Mouse (Mus musculus): ENCODE results near the gene Bace2. TPM values are rescaled to one million over a fixed set of nuclear protein-coding genes. Genes with fewer than 3 reads are reported as not detected.
A peak's percentile ranks its signal among the peaks of the same experiment; 100 is the strongest.

Bace2 gene
- polyA plus RNA-seq, 1 experiment from 2014 or later: 4.8 TPM

DNA sequence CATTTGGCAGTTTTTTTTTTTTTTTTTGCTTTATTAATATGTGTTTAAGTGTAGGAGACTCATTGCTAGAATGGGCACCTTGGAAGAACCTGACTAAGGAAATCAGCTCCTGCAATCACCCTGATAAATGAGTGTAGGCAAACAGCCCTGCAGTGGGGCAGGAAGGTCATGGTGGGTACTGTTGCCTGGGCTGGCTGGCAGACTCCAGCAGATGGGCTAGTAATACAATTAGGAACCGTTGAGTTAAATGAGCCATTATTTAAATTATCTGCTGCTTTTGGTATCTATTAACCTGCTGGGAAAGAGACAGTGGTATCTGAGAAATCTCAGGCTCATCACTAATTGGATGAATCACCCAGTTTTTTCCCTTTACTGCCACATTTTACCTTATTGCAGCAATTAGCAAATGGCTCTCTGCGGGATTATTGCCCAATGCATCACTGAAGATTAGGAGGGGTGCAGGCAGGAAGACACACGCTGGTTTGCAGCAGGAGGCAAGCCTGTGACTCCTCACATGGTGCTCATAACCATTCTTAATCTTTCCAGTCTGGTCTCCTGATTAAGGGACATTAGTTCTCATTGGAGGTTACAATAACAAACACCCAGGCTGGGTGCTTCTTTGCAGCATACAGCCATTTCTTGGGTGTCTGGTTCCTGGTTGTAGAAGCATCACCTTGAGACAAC, 35.3 kb downstream of the Bace2 start:
- no peaks in the 10 kb centered on the region for H3K9me3 ChIP-seq (ENCODE audit: control insufficient read depth, low read length)
- H3K27me3 ChIP-seq (ENCODE audit: control insufficient read depth, insufficient read depth, low read length): no peaks in the 10 kb centered on the region
- H3K4me1 ChIP-seq (ENCODE audit: control insufficient read depth, insufficient read depth, low read length): no peaks in the 10 kb centered on the region
- no peak for DNase-seq
- H3K27ac ChIP-seq (replicated peaks; ENCODE audit: low read depth, low read length): no peak overlapping the region
- no peak overlapping the region for H3K4me3 ChIP-seq (replicated peaks; ENCODE audit: low read depth, low read length)
- no peak overlapping the region for H3K4me2 ChIP-seq (ENCODE audit: low read length)
- ATAC-seq (ENCODE audit: low FRiP score, low TSS enrichment): no peak
- H3K9ac ChIP-seq (replicated peaks; ENCODE audit: low read length): no peak overlapping the region
- H3K36me3 ChIP-seq (ENCODE audit: control insufficient read depth, insufficient read depth, low read length): no peaks in the 10 kb centered on the region
- WGBS: 61% methylated on average over 3 of the region's 3 CpGs

DNA sequence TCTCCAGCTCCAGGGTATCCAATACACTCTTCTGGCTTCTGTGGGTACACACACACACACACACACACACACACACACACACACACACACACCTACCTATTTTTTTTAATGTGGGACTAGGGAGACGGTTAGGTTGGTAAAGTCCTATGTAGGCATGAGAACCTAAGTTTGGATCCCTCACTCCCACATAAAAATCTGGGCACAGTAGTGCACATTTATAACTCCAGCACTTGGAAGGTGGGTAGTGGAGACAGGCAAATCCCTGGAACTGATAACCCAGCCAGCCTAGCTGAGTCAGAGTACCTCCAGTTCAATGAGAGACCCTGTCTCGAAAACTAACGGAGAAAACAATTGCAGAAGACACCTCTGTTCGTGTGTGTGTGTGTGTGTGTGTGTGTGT, 39.9 kb downstream of the Bace2 start:
- no peaks in the 10 kb centered on the region for H3K27me3 ChIP-seq (ENCODE audit: control insufficient read depth, insufficient read depth, low read length)
- no peak overlapping the region for H3K9ac ChIP-seq (replicated peaks; ENCODE audit: low read length)
- ATAC-seq (ENCODE audit: low FRiP score, low TSS enrichment) (no peak), DNase-seq (no peak)
- no peak overlapping the region for H3K27ac ChIP-seq (replicated peaks; ENCODE audit: low read depth, low read length)
- 91% methylated on average over 4 of the region's 4 CpGs for WGBS
- no peaks in the 10 kb centered on the region for H3K4me1 ChIP-seq (ENCODE audit: control insufficient read depth, insufficient read depth, low read length)
- H3K4me2 ChIP-seq (ENCODE audit: low read length): no peak overlapping the region
- H3K36me3 ChIP-seq (ENCODE audit: control insufficient read depth, insufficient read depth, low read length): no peaks in the 10 kb centered on the region
- H3K4me3 ChIP-seq (replicated peaks; ENCODE audit: low read depth, low read length): no peak overlapping the region
- H3K9me3 ChIP-seq (ENCODE audit: control insufficient read depth, low read length): no peaks in the 10 kb centered on the region

DNA sequence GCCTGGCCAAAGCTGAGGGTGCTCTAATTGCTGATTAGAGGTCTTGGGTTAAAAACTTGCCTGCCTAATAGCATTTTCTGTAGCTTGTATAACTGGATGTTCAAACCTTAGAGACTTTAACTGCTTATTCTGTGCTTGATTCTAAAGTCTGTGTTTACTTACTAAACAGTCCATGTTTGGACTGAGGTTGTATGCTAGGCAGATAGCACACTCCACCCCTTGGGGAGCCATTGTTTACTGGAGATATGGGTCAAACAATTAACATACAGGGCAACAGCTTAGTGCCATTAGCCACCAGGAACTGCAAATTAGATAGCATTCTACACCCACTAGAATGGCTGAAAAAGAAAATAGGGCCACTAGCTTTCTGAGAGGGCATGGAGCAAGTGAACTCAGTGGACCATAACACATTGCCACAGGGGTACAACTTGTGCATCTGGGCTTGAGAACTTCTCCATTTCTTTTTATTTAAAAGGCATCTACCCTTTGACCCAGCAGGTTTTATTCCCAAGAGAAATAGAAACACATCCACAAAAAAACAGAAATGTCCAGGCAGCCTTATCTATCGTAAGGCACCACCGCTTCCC, 41.5 kb downstream of the Bace2 start:
- H3K9ac ChIP-seq (replicated peaks; ENCODE audit: low read length): no peak overlapping the region
- no peaks in the 10 kb centered on the region for H3K27me3 ChIP-seq (ENCODE audit: control insufficient read depth, insufficient read depth, low read length)
- DNase-seq (no peak), ATAC-seq (ENCODE audit: low FRiP score, low TSS enrichment) (no peak)
- no peak overlapping the region for H3K4me2 ChIP-seq (ENCODE audit: low read length)
- no peak overlapping the region for H3K4me3 ChIP-seq (replicated peaks; ENCODE audit: low read depth, low read length)
- H3K27ac ChIP-seq (replicated peaks; ENCODE audit: low read depth, low read length): no peak overlapping the region
- no peaks in the 10 kb centered on the region for H3K9me3 ChIP-seq (ENCODE audit: control insufficient read depth, low read length)
- H3K4me1 ChIP-seq (ENCODE audit: control insufficient read depth, insufficient read depth, low read length): no peaks in the 10 kb centered on the region
- no peaks in the 10 kb centered on the region for H3K36me3 ChIP-seq (ENCODE audit: control insufficient read depth, insufficient read depth, low read length)
- WGBS: 92% methylated on average over 2 of the region's 2 CpGs

GRCm38 (mm10) chr16:97399991-97400390, 43.4 kb downstream of the Bace2 start:
- Histone ChIP-seq H3K36me3 (ENCODE audit: control insufficient read depth, insufficient read depth, low read length) (no peaks in the 10 kb centered on the region), H3K27ac (replicated peaks; ENCODE audit: low read depth, low read length) (no peak overlapping the region), H3K4me2 (ENCODE audit: low read length) (no peak overlapping the region), H3K9me3 (ENCODE audit: control insufficient read depth, low read length) (no peaks in the 10 kb centered on the region), H3K27me3 (ENCODE audit: control insufficient read depth, insufficient read depth, low read length) (no peaks in the 10 kb centered on the region), H3K4me1 (ENCODE audit: control insufficient read depth, insufficient read depth, low read length) (no peaks in the 10 kb centered on the region), H3K9ac (replicated peaks; ENCODE audit: low read length) (no peak overlapping the region), H3K4me3 (replicated peaks; ENCODE audit: low read depth, low read length) (no peak overlapping the region)
- DNase-seq (no peak), ATAC-seq (ENCODE audit: low FRiP score, low TSS enrichment) (no peak)
- 93% methylated on average over 4 of the region's 4 CpGs for WGBS

GRCm38 (mm10) chr16:97401741-97402140, 45.2 kb downstream of the Bace2 start:
- H3K4me3 ChIP-seq (replicated peaks; ENCODE audit: low read depth, low read length): no peak overlapping the region
- no peak overlapping the region for H3K4me2 ChIP-seq (ENCODE audit: low read length)
- H3K27ac ChIP-seq (replicated peaks; ENCODE audit: low read depth, low read length): no peak overlapping the region
- no peaks in the 10 kb centered on the region for H3K4me1 ChIP-seq (ENCODE audit: control insufficient read depth, insufficient read depth, low read length)
- ATAC-seq (ENCODE audit: low FRiP score, low TSS enrichment): no peak
- no peak for DNase-seq
- H3K36me3 ChIP-seq (ENCODE audit: control insufficient read depth, insufficient read depth, low read length): no peaks in the 10 kb centered on the region
- no peaks in the 10 kb centered on the region for H3K9me3 ChIP-seq (ENCODE audit: control insufficient read depth, low read length)
- H3K27me3 ChIP-seq (ENCODE audit: control insufficient read depth, insufficient read depth, low read length): no peaks in the 10 kb centered on the region
- H3K9ac ChIP-seq (replicated peaks; ENCODE audit: low read length): no peak overlapping the region

DNA sequence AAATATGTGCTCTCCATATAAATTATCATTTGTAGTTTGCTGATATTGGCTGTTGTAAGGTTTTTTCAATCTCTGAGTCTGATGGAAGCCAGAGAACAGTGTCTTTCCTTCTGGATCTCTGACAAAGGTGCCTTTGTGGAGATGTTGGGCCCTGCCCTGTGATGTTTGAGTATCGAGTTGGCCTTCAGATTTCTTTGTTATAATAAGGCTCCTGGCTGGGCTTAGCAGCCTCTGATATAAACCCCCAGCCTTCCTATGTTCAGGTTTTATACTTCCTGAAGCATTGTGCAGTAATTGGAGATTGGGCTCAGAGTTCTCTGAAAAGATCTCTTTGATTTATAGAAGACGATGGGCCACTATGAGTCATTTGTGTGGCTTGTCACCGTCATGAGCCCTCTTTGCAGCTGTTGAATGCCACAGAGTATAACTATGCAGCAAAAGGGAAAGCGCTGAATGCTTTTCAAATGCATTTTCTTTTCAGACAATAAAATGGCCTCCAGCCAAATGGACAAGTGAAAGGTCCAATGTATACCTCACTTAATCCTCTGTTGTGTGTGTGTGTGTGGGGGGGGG, 45.8 kb downstream of the Bace2 start:
- Histone ChIP-seq H3K4me1 (ENCODE audit: control insufficient read depth, insufficient read depth, low read length) (no peaks in the 10 kb centered on the region), H3K4me2 (ENCODE audit: low read length) (no peak overlapping the region), H3K27ac (replicated peaks; ENCODE audit: low read depth, low read length) (no peak overlapping the region), H3K4me3 (replicated peaks; ENCODE audit: low read depth, low read length) (no peak overlapping the region), H3K36me3 (ENCODE audit: control insufficient read depth, insufficient read depth, low read length) (no peaks in the 10 kb centered on the region), H3K27me3 (ENCODE audit: control insufficient read depth, insufficient read depth, low read length) (no peaks in the 10 kb centered on the region), H3K9me3 (ENCODE audit: control insufficient read depth, low read length) (no peaks in the 10 kb centered on the region), H3K9ac (replicated peaks; ENCODE audit: low read length) (no peak overlapping the region)
- ATAC-seq (ENCODE audit: low FRiP score, low TSS enrichment): no peak
- 35% methylated on average over 4 of the region's 4 CpGs for WGBS
- peak; percentile 8 for DNase-seq

- H3K4me3 ChIP-seq (replicated peaks; ENCODE audit: low read depth, low read length): no peak overlapping the region
- H3K4me1 ChIP-seq (ENCODE audit: control insufficient read depth, insufficient read depth, low read length): no peaks in the 10 kb centered on the region
- 94% methylated on average over 5 of the region's 5 CpGs for WGBS
- H3K27ac ChIP-seq (replicated peaks; ENCODE audit: low read depth, low read length): no peak overlapping the region
- H3K36me3 ChIP-seq (ENCODE audit: control insufficient read depth, insufficient read depth, low read length): no peaks in the 10 kb centered on the region
- H3K9ac ChIP-seq (replicated peaks; ENCODE audit: low read length): no peak overlapping the region
- no peaks in the 10 kb centered on the region for H3K27me3 ChIP-seq (ENCODE audit: control insufficient read depth, insufficient read depth, low read length)
- no peak overlapping the region for H3K4me2 ChIP-seq (ENCODE audit: low read length)
- H3K9me3 ChIP-seq (ENCODE audit: control insufficient read depth, low read length): no peaks in the 10 kb centered on the region
- no peak for ATAC-seq (ENCODE audit: low FRiP score, low TSS enrichment)
- DNase-seq: no peak
These were observed 49.0 kb downstream of the Bace2 start for GRCm38 (mm10) chr16:97405476-97406012.

DNA sequence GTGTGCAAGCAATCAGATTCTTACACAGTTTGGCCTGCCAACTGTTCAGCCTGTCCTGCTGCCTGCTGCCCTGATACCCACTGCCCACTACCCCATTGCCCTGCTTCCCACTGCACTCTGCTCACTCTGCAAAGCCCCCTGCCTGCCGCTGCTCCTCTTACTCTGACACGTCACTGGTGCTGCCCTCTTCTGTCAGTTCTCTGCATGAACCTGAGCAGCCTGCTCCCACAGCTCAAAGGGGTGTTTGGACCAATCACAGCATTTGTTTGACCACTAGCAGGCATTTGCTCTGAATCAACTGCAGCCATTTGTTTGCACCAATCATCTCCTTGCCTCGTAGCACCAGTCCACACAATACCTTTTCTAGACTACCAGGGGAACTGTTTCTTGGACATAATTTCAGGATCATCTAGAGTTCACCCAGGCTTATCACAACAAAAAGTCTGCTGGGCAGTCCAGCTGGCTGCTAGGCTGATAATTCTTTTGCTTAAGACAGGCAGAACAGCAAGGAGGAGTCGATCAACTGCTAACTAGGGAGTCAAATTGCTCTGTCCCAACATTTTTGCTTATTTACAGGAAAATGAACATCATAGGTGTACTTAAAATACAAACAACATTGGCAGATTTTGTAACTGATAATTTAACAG, 61.5 kb downstream of the Bace2 start:
- Histone ChIP-seq H3K27me3 (ENCODE audit: control insufficient read depth, insufficient read depth, low read length) (no peaks in the 10 kb centered on the region), H3K4me1 (ENCODE audit: control insufficient read depth, insufficient read depth, low read length) (no peaks in the 10 kb centered on the region), H3K4me3 (replicated peaks; ENCODE audit: low read depth, low read length) (no peak overlapping the region), H3K27ac (replicated peaks; ENCODE audit: low read depth, low read length) (no peak overlapping the region), H3K9me3 (ENCODE audit: control insufficient read depth, low read length) (no peaks in the 10 kb centered on the region), H3K4me2 (ENCODE audit: low read length) (no peak overlapping the region), H3K36me3 (ENCODE audit: control insufficient read depth, insufficient read depth, low read length) (no peaks in the 10 kb centered on the region), H3K9ac (replicated peaks; ENCODE audit: low read length) (no peak overlapping the region)
- WGBS: 16% methylated on average over 4 of the region's 4 CpGs
- ATAC-seq (ENCODE audit: low FRiP score, low TSS enrichment): peak; percentile 68; the same call in 1 of the 2 replicates
- peak; percentile 77 for DNase-seq
